Mouse (Mus musculus) ovary, postnatal 36 days (tissue): ENCODE data around the gene Bmp8a.
"Not testable (repeated sequence)": the region's sequence is repeated elsewhere in the genome, so short reads cannot be mapped to it uniquely, and the experiment has no call there.

Experiments
- DNase-seq: peaks from one replicate; pipeline ENCODE4 v3.0.0; 2022; ENCODE audit warnings: low spot score, mixed read lengths

Gene Bmp8a

GRCm38 (mm10) chr4:123286790-123287189 is 56.3 kb downstream of the Bmp8a start:
- no peak for DNase-seq

- no peak for DNase-seq
Observed at GRCm38 (mm10) chr4:123284731-123285624, 58.1 kb downstream of the Bmp8a start.

- not testable (repeated sequence) for DNase-seq
Observed at GRCm38 (mm10) chr4:123283675-123284064, 59.4 kb downstream of the Bmp8a start.

- peak; percentile 53 for DNase-seq
Observed at GRCm38 (mm10) chr4:123282915-123283674, 60.0 kb downstream of the Bmp8a start.

GRCm38 (mm10) chr4:123282500-123282899 is 60.6 kb downstream of the Bmp8a start:
- peak; percentile 90 for DNase-seq

GRCm38 (mm10) chr4:123280117-123280516 is 62.9 kb downstream of the Bmp8a start:
- DNase-seq: no peak

GRCm38 (mm10) chr4:123271063-123271462 is 72.0 kb downstream of the Bmp8a start:
- DNase-seq: no peak
